Mouse (Mus musculus): ENCODE data around the gene Zfp958. TPM values are rescaled to one million over a fixed set of nuclear protein-coding genes. Genes with fewer than 3 reads are reported as not detected.
"Not testable (repeated sequence)": the region's sequence is repeated elsewhere in the genome, so short reads cannot be mapped to it uniquely, and the experiment has no call there.

Gene Zfp958
- polyA plus RNA-seq, 1 experiment from 2014 or later = 7.7 TPM

DNA sequence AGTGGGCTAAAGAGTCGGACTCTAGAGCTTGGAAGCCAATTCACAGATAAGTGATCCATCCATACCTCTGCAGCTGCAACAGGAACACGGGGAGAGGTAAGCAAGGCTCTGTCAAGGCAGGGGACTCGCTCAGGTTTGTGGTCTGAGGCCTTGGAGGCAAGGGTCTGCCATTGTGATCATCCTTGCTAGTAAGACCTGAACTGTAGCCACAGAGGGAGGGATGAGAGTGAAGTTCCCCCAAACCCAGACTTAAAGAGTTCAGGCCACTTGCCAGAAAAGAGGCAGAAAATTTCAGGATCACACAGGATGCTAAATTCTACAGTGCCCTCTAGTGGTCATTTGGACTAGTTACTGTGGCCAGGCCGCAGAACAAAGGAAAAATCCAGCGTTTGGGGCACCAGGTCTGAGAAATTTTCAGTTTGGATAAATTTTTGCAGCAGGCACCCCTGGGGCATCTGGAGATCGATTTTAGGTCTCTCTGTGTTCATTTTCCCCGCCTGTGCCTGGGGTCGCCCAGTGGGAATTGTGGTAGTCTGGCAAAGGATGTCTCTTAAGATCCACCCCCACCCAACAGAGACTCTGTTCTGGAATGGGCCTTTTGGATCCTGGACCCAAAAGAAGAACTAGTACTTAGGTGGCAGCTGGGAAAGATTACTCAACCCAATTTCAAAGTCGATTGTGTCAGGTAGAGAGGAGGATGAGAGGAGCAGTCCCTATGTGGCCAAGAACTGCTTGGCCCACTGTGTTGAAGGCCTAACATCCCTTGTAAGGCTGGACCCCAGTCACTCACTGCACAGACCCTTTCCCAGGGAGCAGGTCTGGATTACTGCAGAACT lies 24.6 kb upstream of the Zfp958 start:
- no peak overlapping the region for H3K4me3 ChIP-seq (ENCODE audit: low read depth, low read length)
- ATAC-seq (ENCODE audit: low FRiP score, low TSS enrichment) (0 out of 2 replicates have a peak, but pooled peaks have one; percentile 24), DNase-seq (ENCODE audit: low spot score) (peak; percentile 23)
- H3K4me2 ChIP-seq (replicated peaks; ENCODE audit: low read depth) = no peak overlapping the region
- peak overlapping the region; percentile 27; the same call in 1 of the 2 replicates for H3K9ac ChIP-seq (ENCODE audit: low read length)
- no peak for TF ChIP-seq EP300 (optimal IDR thresholded peaks at IDR 0.05)
- peak; percentile 87 for TF ChIP-seq CTCF (IDR thresholded peaks at IDR 0.05; ENCODE audit: low read depth)
- H3K36me3 ChIP-seq (ENCODE audit: control insufficient read depth, insufficient read depth, low read length) = no peaks in the 10 kb centered on the region
- WGBS = 39% methylated on average over 9 of the region's 9 CpGs
- no peaks in the 10 kb centered on the region for H3K27me3 ChIP-seq (ENCODE audit: control insufficient read depth, insufficient read depth, low read length)
- no peaks in the 10 kb centered on the region for H3K4me1 ChIP-seq (replicated peaks; ENCODE audit: control insufficient read depth, insufficient read depth)
- H3K9me3 ChIP-seq (ENCODE audit: control insufficient read depth, low read length) = no peaks in the 10 kb centered on the region
- no peak overlapping the region for H3K27ac ChIP-seq (replicated peaks)

DNA sequence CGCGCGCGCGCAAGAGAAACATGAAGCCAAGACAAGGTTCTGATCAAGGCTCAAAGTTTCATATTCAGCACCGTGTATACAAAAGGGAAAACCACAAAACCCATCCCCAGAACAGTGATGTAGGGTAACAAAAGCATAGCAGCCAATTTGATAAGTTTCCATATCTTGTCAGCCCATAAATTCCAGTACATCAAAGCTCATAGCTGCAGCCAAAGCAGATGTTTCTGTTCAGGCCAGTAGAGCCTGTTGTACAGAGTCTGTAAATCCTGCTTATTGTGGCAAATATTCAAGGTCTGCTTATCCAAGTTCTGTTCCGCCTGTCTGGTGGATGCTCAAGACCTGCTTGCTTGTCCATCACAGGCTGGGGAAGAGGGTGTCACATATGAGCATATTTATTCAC lies 4.1 kb upstream of the Zfp958 start:
- 79% methylated on average over 7 of the region's 7 CpGs for WGBS
- TF ChIP-seq CTCF (IDR thresholded peaks at IDR 0.05; ENCODE audit: low read depth) (no peak), EP300 (optimal IDR thresholded peaks at IDR 0.05) (no peak)
- ATAC-seq (ENCODE audit: low FRiP score, low TSS enrichment) (no peak), DNase-seq (ENCODE audit: low spot score) (no peak)
- H3K4me2 ChIP-seq (replicated peaks; ENCODE audit: low read depth) = no peak overlapping the region
- no peak overlapping the region for H3K27ac ChIP-seq (replicated peaks)
- no peak overlapping the region for H3K4me3 ChIP-seq (ENCODE audit: low read depth, low read length)
- no peaks in the 10 kb centered on the region for H3K27me3 ChIP-seq (ENCODE audit: control insufficient read depth, insufficient read depth, low read length)
- H3K9ac ChIP-seq (ENCODE audit: low read length) = no peak overlapping the region
- no peaks in the 10 kb centered on the region for H3K36me3 ChIP-seq (ENCODE audit: control insufficient read depth, insufficient read depth, low read length)
- no peaks in the 10 kb centered on the region for H3K9me3 ChIP-seq (ENCODE audit: control insufficient read depth, low read length)
- H3K4me1 ChIP-seq (replicated peaks; ENCODE audit: control insufficient read depth, insufficient read depth) = no peaks in the 10 kb centered on the region

DNA sequence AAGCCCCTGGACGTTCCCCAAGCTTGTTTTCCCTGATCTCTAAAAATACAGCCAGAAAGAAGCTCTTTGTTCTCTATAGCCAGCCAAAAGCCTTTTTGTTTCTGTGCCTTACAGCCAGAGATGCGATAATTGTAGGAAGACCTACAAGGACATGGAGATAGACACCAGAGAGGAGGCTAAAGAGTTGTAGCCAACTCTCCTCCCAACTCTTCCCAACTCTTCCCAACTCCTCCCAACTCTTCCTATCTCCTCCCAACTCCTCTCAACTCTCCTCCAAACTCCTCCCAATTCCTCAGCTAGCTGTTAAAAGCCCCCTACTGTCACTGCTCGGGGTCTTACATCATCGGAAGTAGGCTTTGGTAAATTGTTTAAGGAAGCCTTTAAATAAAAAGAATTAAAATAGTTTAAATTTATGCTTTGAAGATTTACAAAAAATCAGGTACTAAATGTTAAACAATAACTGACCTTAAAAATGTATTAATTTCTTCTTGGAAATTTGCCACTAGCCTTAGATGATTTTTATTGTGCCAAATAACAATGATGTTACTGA lies 1.3 kb upstream of the Zfp958 start:
- H3K36me3 ChIP-seq (ENCODE audit: control insufficient read depth, insufficient read depth, low read length); H3K9ac ChIP-seq (ENCODE audit: low read length); H3K27me3 ChIP-seq (ENCODE audit: control insufficient read depth, insufficient read depth, low read length); H3K27ac ChIP-seq (replicated peaks); H3K4me3 ChIP-seq (ENCODE audit: low read depth, low read length); DNase-seq (ENCODE audit: low spot score); ATAC-seq (ENCODE audit: low FRiP score, low TSS enrichment); H3K4me1 ChIP-seq (replicated peaks; ENCODE audit: control insufficient read depth, insufficient read depth); H3K9me3 ChIP-seq (ENCODE audit: control insufficient read depth, low read length); H3K4me2 ChIP-seq (replicated peaks; ENCODE audit: low read depth): not testable (repeated sequence)
- 68% methylated on average over 4 of the region's 4 CpGs for WGBS

DNA sequence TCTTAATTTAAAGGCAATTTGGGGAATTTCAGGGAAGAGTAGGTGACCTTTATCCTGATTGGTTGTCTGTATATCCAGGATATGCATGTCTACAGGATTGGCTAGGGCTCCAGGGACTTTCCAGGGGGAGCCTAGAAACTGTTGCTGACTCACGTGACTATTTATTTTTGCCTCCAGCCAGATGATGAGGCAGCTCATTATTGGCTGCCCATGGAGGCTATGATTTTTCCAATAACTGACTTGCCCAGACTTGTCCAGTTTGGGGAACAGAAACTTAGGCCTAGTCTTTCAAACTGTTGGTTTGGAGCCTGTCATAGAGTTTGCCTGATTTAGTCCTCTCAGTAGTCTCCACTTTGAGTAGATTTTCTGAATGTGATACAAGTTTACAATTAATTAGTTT lies 14.4 kb downstream of the Zfp958 start:
- no peak overlapping the region for H3K4me3 ChIP-seq (ENCODE audit: low read depth, low read length)
- no peak for ATAC-seq (ENCODE audit: low FRiP score, low TSS enrichment)
- H3K4me2 ChIP-seq (replicated peaks; ENCODE audit: low read depth) = no peak overlapping the region
- peaks cover 20% of the 10 kb centered on the region; the same call in 1 of the 2 replicates for H3K9me3 ChIP-seq (ENCODE audit: control insufficient read depth, low read length)
- H3K4me1 ChIP-seq (replicated peaks; ENCODE audit: control insufficient read depth, insufficient read depth) = no peaks in the 10 kb centered on the region
- no peak for DNase-seq (ENCODE audit: low spot score)
- WGBS = 100% methylated on average over 1 of the region's 1 CpGs
- no peak overlapping the region for H3K9ac ChIP-seq (ENCODE audit: low read length)
- TF ChIP-seq CTCF (IDR thresholded peaks at IDR 0.05; ENCODE audit: low read depth) (no peak), EP300 (optimal IDR thresholded peaks at IDR 0.05) (no peak)
- peaks cover 32% of the 10 kb centered on the region for H3K36me3 ChIP-seq (ENCODE audit: control insufficient read depth, insufficient read depth, low read length)
- no peaks in the 10 kb centered on the region for H3K27me3 ChIP-seq (ENCODE audit: control insufficient read depth, insufficient read depth, low read length)
- H3K27ac ChIP-seq (replicated peaks) = no peak overlapping the region

DNA sequence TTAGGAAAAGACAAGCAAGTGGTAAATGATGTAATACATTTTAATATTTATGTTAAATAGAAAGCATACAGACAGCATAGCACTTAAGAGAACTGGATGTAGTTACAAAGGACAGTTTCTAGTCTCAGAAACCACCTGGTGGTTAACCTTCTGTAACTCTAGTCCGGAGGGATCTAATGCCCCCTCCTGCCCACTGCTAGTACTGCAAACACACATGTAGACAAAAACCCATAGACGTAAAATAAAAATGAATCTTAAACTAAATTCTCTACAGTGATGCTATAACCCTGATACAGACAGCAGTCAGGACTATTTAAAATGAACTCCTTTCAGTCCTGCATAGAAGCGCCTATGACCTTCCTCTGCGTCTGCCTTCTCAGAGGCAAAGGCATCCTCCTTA lies 24.1 kb downstream of the Zfp958 start:
- Histone ChIP-seq H3K9me3 (ENCODE audit: control insufficient read depth, low read length) (no peaks in the 10 kb centered on the region; the same call in 1 of the 2 replicates), H3K9ac (ENCODE audit: low read length) (no peak overlapping the region), H3K4me2 (replicated peaks; ENCODE audit: low read depth) (no peak overlapping the region), H3K4me1 (replicated peaks; ENCODE audit: control insufficient read depth, insufficient read depth) (no peaks in the 10 kb centered on the region), H3K27me3 (ENCODE audit: control insufficient read depth, insufficient read depth, low read length) (no peaks in the 10 kb centered on the region), H3K27ac (replicated peaks) (no peak overlapping the region), H3K36me3 (ENCODE audit: control insufficient read depth, insufficient read depth, low read length) (no peaks in the 10 kb centered on the region), H3K4me3 (ENCODE audit: low read depth, low read length) (no peak overlapping the region)
- ATAC-seq (ENCODE audit: low FRiP score, low TSS enrichment) (no peak), DNase-seq (ENCODE audit: low spot score) (no peak)
- TF ChIP-seq EP300 (optimal IDR thresholded peaks at IDR 0.05) = no peak
- no peak for TF ChIP-seq CTCF (IDR thresholded peaks at IDR 0.05; ENCODE audit: low read depth)
- WGBS = 84% methylated on average over 4 of the region's 4 CpGs

DNA sequence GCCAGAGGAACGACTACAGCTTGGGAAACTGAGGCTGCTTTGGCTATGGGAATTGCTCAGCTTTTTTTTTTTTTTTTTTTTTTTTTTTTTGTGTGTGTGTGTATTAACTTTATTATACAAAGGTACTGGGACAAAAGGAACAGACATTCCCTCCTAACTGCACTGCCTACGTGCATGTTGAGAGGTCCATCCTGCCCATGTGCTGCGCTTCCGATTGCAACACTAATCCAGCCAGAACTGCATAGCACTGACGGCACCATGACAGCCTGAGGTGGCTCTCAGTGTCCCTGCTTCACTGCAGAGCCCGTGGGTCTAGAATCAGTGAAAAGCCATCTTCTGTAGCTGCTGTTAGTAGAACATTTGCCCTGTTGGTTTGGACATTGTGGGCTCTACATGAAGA lies 30.0 kb downstream of the Zfp958 start:
- H3K27ac ChIP-seq (replicated peaks); H3K27me3 ChIP-seq (ENCODE audit: control insufficient read depth, insufficient read depth, low read length); H3K9me3 ChIP-seq (ENCODE audit: control insufficient read depth, low read length); H3K9ac ChIP-seq (ENCODE audit: low read length); H3K4me3 ChIP-seq (ENCODE audit: low read depth, low read length); H3K36me3 ChIP-seq (ENCODE audit: control insufficient read depth, insufficient read depth, low read length); DNase-seq (ENCODE audit: low spot score); H3K4me2 ChIP-seq (replicated peaks; ENCODE audit: low read depth); ATAC-seq (ENCODE audit: low FRiP score, low TSS enrichment); H3K4me1 ChIP-seq (replicated peaks; ENCODE audit: control insufficient read depth, insufficient read depth): not testable (repeated sequence)
- 88% methylated on average over 6 of the region's 6 CpGs for WGBS
